Mouse (Mus musculus): ENCODE measurements around the gene Lgalsl.

Gene Lgalsl

GRCm38 (mm10) chr11:20784776-20785175 lies 46.1 kb downstream of the Lgalsl start:
- in situ Hi-C loops (cut with MboI, MseI), result loop anchor here (25.0 kb wide), 1 partner anchor 678 kb away; no protein-coding TSS in a partner anchor

GRCm38 (mm10) chr11:20783467-20783866 lies 47.4 kb downstream of the Lgalsl start:
- in situ Hi-C loops (cut with MboI, MseI), result loop anchor here (25.0 kb wide), 1 partner anchor 679 kb away; no protein-coding TSS in a partner anchor

GRCm38 (mm10) chr11:20782620-20783019 lies 48.2 kb downstream of the Lgalsl start:
- in situ Hi-C loops (cut with MboI, MseI), result loop anchor here (25.0 kb wide), 1 partner anchor 680 kb away; no protein-coding TSS in a partner anchor

- in situ Hi-C loops (cut with MboI, MseI), result loop anchor here (25.0 kb wide), 1 partner anchor 682 kb away; no protein-coding TSS in a partner anchor
Measured at GRCm38 (mm10) chr11:20780312-20780711, 50.5 kb downstream of the Lgalsl start.

- in situ Hi-C loops (cut with MboI, MseI), result loop anchor here (25.0 kb wide), 1 partner anchor 683 kb away; no protein-coding TSS in a partner anchor
Measured at GRCm38 (mm10) chr11:20778861-20779563, 51.8 kb downstream of the Lgalsl start.

- in situ Hi-C loops (cut with MboI, MseI), result loop anchor here (25.0 kb wide), 1 partner anchor 684 kb away; no protein-coding TSS in a partner anchor
Measured at GRCm38 (mm10) chr11:20778298-20778697, 52.6 kb downstream of the Lgalsl start.

GRCm38 (mm10) chr11:20776668-20777067 lies 54.2 kb downstream of the Lgalsl start:
- in situ Hi-C loops (cut with MboI, MseI), result loop anchor here (25.0 kb wide), 1 partner anchor 686 kb away; no protein-coding TSS in a partner anchor

All from T-helper 1 cell (primary cell).